Mouse (Mus musculus) thymus, adult 2 months (tissue): ENCODE measurements around the gene Tmem210. TPM values are rescaled to one million over a fixed set of nuclear protein-coding genes. Genes with fewer than 3 reads are reported as not detected.
A peak's percentile ranks its signal among the peaks of the same experiment; 100 is the strongest.

ENCODE experiments used
- DNase-seq: peaks from one replicate; pipeline ENCODE4 v3.0.0; 2021
- H3K27ac ChIP-seq: fragments of 200-500 bp; 2 replicates; pipeline ENCODE4 v1.5.1; 2012; ENCODE audit warnings: low read length, control low read depth; ENCODE audit not compliant: control insufficient read depth, insufficient read depth
- H3K27me3 ChIP-seq: fragments of 200-500 bp; 2 replicates; pipeline ENCODE4 v1.6.1; 2012; ENCODE audit warnings: mild to moderate bottlenecking, low read length, moderate library complexity, mixed read lengths; ENCODE audit not compliant: control insufficient read depth, insufficient read depth
- H3K36me3 ChIP-seq: fragments of 200-500 bp; 2 replicates; pipeline ENCODE4 v1.6.1; 2012; ENCODE audit warnings: mild to moderate bottlenecking, low read length, moderate library complexity; ENCODE audit not compliant: control insufficient read depth, insufficient read depth
- H3K4me1 ChIP-seq: fragments of 200-500 bp; replicated peaks from 2 replicates; pipeline ENCODE4 v1.6.1; 2012; ENCODE audit warnings: low read length; ENCODE audit not compliant: control insufficient read depth, insufficient read depth
- H3K4me3 ChIP-seq: fragments of 200-500 bp; 2 replicates; pipeline ENCODE4 v1.5.1; 2012; ENCODE audit warnings: mild to moderate bottlenecking, low read length, control low read depth, moderate library complexity; ENCODE audit not compliant: control insufficient read depth, insufficient read depth
- CTCF ChIP-seq: fragments of 200-500 bp; IDR thresholded peaks from 2 replicates; pipeline ENCODE4 v1.5.1; 2012; ENCODE audit warnings: mild to moderate bottlenecking, control low read depth, low read length, moderate library complexity, borderline replicate concordance; ENCODE audit not compliant: control insufficient read depth, poor library complexity, insufficient read depth; ENCODE audit errors: extremely low read depth
- POLR2A ChIP-seq: fragments of 200-500 bp; IDR thresholded peaks from 2 replicates; pipeline ENCODE4 v1.6.1; 2012; ENCODE audit warnings: mild to moderate bottlenecking, low read length, control low read depth, moderate library complexity; ENCODE audit not compliant: control insufficient read depth, poor library complexity, insufficient read depth; ENCODE audit errors: extremely low read depth
- WGBS: fragments of 180-500 bp; shearing (Covaris S2); methylation state at CpG from one replicate; pipeline ENCODE4 v1.1.7; 2018; 5-methylcytosine and 5-hydroxymethylcytosine counted together
- polyA plus RNA-seq: library from polyadenylated mRNA; depleted of rRNA; stranded (reverse); fragments of >200 nt; gene quantifications from 2 replicates; pipeline ENCODE4 v1.2.3, GENCODE M21; 2012

The Tmem210 gene
- polyA plus RNA-seq, 1 experiment: 0.35 TPM

GRCm38 (mm10) chr2:25272515-25272914 is 15.4 kb upstream of the Tmem210 start:
- DNase-seq: no peak
- Histone ChIP-seq H3K4me3 (peak overlapping the region; percentile 87), H3K27me3 (no peaks in the 10 kb centered on the region), H3K4me1 (peaks cover 17% of the 10 kb centered on the region), H3K36me3 (peaks cover 35% of the 10 kb centered on the region), H3K27ac (no peak overlapping the region)
- WGBS: under 1% methylated on average over 29 of the region's 29 CpGs
- TF ChIP-seq POLR2A (no peak), CTCF (no peak)

- no peaks in the 10 kb centered on the region for H3K27me3 ChIP-seq
- peaks cover 40% of the 10 kb centered on the region for H3K36me3 ChIP-seq
- peaks cover 17% of the 10 kb centered on the region for H3K4me1 ChIP-seq
- peak overlapping the region; percentile 87 for H3K4me3 ChIP-seq
- no peak for TF ChIP-seq CTCF
- no peak for TF ChIP-seq POLR2A
- no peak overlapping the region for H3K27ac ChIP-seq
- no peak for DNase-seq
- whole genome bisulfite sequencing: 39% methylated on average over 16 of the region's 16 CpGs
Measured at GRCm38 (mm10) chr2:25273010-25273409, 14.9 kb upstream of the Tmem210 start.

- H3K36me3 ChIP-seq: peaks cover 55% of the 10 kb centered on the region
Measured at GRCm38 (mm10) chr2:25278928-25279882, 8.7 kb upstream of the Tmem210 start.

GRCm38 (mm10) chr2:25285551-25285950 is 2.4 kb upstream of the Tmem210 start:
- Histone ChIP-seq H3K27me3 (peaks cover 6% of the 10 kb centered on the region; the same call in 1 of the 2 replicates), H3K27ac (no peak overlapping the region), H3K4me3 (no peak overlapping the region), H3K36me3 (peaks cover 25% of the 10 kb centered on the region), H3K4me1 (no peaks in the 10 kb centered on the region)
- DNase-seq: no peak
- no peak for TF ChIP-seq POLR2A
- no peak for TF ChIP-seq CTCF
- 97% methylated on average over 2 of the region's 2 CpGs for WGBS

More at GRCm38 (mm10) chr2:25278928-25279882, 8.7 kb upstream of the Tmem210 start:
- TF ChIP-seq CTCF: no peak
- TF ChIP-seq POLR2A: no peak
- no peak overlapping the region for H3K27ac ChIP-seq
- 79% methylated on average over 13 of the region's 13 CpGs for WGBS
- peak; percentile 68 for DNase-seq
- H3K4me1 ChIP-seq: no peaks in the 10 kb centered on the region
- no peak overlapping the region for H3K4me3 ChIP-seq
- no peaks in the 10 kb centered on the region for H3K27me3 ChIP-seq

- Histone ChIP-seq H3K36me3 (peaks cover 18% of the 10 kb centered on the region), H3K4me1 (no peaks in the 10 kb centered on the region), H3K27ac (no peak overlapping the region), H3K4me3 (no peak overlapping the region), H3K27me3 (peaks cover 10% of the 10 kb centered on the region; the same call in 1 of the 2 replicates)
- WGBS: 89% methylated on average over 1 of the region's 1 CpGs
- DNase-seq: no peak
- no peak for TF ChIP-seq POLR2A
- TF ChIP-seq CTCF: no peak
Measured at GRCm38 (mm10) chr2:25286314-25286713, 1.6 kb upstream of the Tmem210 start.

- Histone ChIP-seq H3K27me3 (peaks cover 12% of the 10 kb centered on the region), H3K4me1 (no peaks in the 10 kb centered on the region)
- 65% methylated on average over 7 of the region's 7 CpGs for WGBS
Measured at GRCm38 (mm10) chr2:25286837-25287636, 908 bp upstream of the Tmem210 start.

More at GRCm38 (mm10) chr2:25286837-25287636, 908 bp upstream of the Tmem210 start:
- no peak for TF ChIP-seq CTCF
- TF ChIP-seq POLR2A: no peak
- Histone ChIP-seq H3K27ac (no peak overlapping the region), H3K36me3 (peaks cover 18% of the 10 kb centered on the region), H3K4me3 (no peak overlapping the region)
- no peak for DNase-seq
